Mouse (Mus musculus): Measurements from ENCODE around the gene Dnajb4. TPM values are rescaled to one million over a fixed set of nuclear protein-coding genes. Genes with fewer than 3 reads are reported as not detected.

Gene Dnajb4
- polyA plus RNA-seq, 1 experiment, result 1.4 TPM

DNA sequence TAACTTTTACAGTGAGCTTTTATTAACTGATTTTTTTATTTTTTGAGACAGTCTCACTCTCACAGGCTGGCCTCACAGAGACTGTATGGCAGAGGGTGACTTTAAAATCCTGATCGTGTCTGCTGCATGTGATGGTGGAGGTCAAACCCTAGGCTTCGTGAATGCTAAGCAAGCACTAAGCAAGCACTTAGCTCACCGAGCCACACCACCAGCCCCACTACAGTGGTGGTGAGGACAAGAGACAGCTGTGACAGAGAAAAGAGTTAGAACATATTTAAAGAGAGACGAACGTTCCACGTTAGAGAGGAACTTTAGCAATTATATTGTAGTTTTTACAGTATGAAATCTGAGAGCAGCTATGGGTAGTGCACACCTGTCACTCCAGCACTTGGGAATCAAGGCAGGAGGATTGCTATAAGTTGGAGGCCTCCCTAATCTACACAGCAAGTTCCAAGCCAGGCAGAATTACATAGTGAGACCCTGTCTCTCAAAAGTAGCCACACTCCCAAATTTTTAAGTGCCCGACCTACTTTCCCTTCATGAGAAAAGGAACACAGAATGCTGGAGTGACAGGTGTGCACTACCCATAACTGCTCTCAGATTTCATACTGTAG, 37.7 kb downstream of the Dnajb4 start:
- TF ChIP-seq POLR2A (IDR thresholded peaks at IDR 0.05; ENCODE audit: low read depth, low read length) (no peak), CTCF (IDR thresholded peaks at IDR 0.05; ENCODE audit: extremely low read depth, insufficient read length, insufficient replicate concordance, low read depth, low read length) (no peak)
- H3K4me3 ChIP-seq (ENCODE audit: low read depth, low read length), result no peak overlapping the region
- H3K36me3 ChIP-seq (ENCODE audit: control insufficient read depth, insufficient read depth, low read length), result no peaks in the 10 kb centered on the region
- no peaks in the 10 kb centered on the region for H3K27me3 ChIP-seq (ENCODE audit: control insufficient read depth, insufficient read depth, low read length)
- 0 out of 2 replicates have a peak overlapping the region, but pooled peaks have one; percentile 14 for H3K27ac ChIP-seq (ENCODE audit: insufficient read depth, low read depth, low read length)
- peaks cover 10% of the 10 kb centered on the region; the same call in 1 of the 2 replicates for H3K4me1 ChIP-seq (ENCODE audit: control insufficient read depth, insufficient read depth, insufficient read length, low read length)
- WGBS, result 78% methylated on average over 7 of the region's 7 CpGs

DNA sequence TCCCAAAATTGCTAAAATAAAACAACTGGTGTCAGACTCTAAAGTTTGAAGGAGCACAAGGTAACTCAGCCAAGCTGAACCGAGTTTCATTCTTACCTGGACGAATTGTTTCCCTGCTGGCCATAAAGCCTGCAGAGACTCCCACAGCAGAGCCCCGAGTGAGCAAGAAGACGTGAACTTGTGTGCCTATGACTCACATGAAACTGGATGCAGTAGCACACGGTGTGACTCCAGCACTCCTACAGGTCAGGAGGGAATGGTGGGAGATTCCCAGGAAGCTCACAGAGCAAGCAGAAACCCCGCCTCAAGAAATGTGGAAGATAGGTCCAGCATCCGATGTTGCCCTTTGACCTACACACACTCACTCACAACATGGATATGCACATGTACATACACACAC, 38.2 kb downstream of the Dnajb4 start:
- Histone ChIP-seq H3K36me3 (ENCODE audit: control insufficient read depth, insufficient read depth, low read length) (no peaks in the 10 kb centered on the region), H3K27ac (ENCODE audit: insufficient read depth, low read depth, low read length) (peak overlapping the region; percentile 14; the same call in 1 of the 2 replicates), H3K4me3 (ENCODE audit: low read depth, low read length) (no peak overlapping the region), H3K4me1 (ENCODE audit: control insufficient read depth, insufficient read depth, insufficient read length, low read length) (peaks cover 10% of the 10 kb centered on the region), H3K27me3 (ENCODE audit: control insufficient read depth, insufficient read depth, low read length) (no peaks in the 10 kb centered on the region)
- TF ChIP-seq POLR2A (IDR thresholded peaks at IDR 0.05; ENCODE audit: low read depth, low read length) (no peak), CTCF (IDR thresholded peaks at IDR 0.05; ENCODE audit: extremely low read depth, insufficient read length, insufficient replicate concordance, low read depth, low read length) (peak; percentile 19; the same call in 1 of the 2 replicates)
- WGBS, result 42% methylated on average over 7 of the region's 7 CpGs

DNA sequence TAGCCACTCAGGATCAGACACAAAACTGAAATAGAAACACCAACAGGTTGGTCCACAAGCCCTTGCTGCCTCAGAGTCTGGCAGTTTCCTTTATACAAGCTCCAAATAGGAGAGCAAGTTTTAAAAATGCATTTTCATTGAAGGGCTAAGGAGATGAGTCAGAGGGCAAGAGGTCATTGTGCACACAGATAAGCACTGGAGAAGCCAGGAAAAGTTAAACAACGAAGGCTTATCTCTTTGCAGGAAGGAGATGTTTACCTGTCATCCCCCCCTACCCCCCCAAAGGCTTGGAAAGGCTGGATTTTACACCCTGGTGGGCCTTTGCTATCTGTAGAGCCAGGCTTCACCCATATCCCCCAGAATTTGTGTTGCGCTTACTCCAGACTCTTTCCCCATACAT, 38.9 kb downstream of the Dnajb4 start:
- H3K27me3 ChIP-seq (ENCODE audit: control insufficient read depth, insufficient read depth, low read length), result no peaks in the 10 kb centered on the region
- H3K4me3 ChIP-seq (ENCODE audit: low read depth, low read length), result no peak overlapping the region
- H3K4me1 ChIP-seq (ENCODE audit: control insufficient read depth, insufficient read depth, insufficient read length, low read length), result peaks cover 10% of the 10 kb centered on the region
- no peak for TF ChIP-seq CTCF (IDR thresholded peaks at IDR 0.05; ENCODE audit: extremely low read depth, insufficient read length, insufficient replicate concordance, low read depth, low read length)
- TF ChIP-seq POLR2A (IDR thresholded peaks at IDR 0.05; ENCODE audit: low read depth, low read length), result no peak
- 45% methylated on average over 2 of the region's 2 CpGs for WGBS
- no peaks in the 10 kb centered on the region for H3K36me3 ChIP-seq (ENCODE audit: control insufficient read depth, insufficient read depth, low read length)
- H3K27ac ChIP-seq (ENCODE audit: insufficient read depth, low read depth, low read length), result peak overlapping the region; percentile 83

DNA sequence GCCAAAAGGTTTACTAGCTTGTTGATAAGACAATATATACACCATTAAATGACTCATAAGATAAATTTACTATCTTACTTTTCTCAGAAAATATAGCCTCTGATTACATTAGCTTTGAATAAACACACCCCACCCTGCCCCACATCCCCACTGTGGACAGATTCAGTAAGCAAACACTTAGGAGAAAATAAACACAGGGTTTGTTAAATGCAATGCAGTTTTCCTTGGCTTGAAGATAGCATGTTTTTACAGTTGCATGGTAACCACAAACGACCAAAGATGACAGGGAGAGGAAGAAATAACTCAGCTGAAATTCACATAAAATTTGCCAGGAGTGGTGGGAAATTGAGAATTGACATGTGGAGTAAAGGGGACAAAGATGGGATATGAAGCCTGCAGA, 39.7 kb downstream of the Dnajb4 start:
- peak overlapping the region; percentile 83 for H3K27ac ChIP-seq (ENCODE audit: insufficient read depth, low read depth, low read length)
- TF ChIP-seq CTCF (IDR thresholded peaks at IDR 0.05; ENCODE audit: extremely low read depth, insufficient read length, insufficient replicate concordance, low read depth, low read length) (no peak), POLR2A (IDR thresholded peaks at IDR 0.05; ENCODE audit: low read depth, low read length) (no peak)

DNA sequence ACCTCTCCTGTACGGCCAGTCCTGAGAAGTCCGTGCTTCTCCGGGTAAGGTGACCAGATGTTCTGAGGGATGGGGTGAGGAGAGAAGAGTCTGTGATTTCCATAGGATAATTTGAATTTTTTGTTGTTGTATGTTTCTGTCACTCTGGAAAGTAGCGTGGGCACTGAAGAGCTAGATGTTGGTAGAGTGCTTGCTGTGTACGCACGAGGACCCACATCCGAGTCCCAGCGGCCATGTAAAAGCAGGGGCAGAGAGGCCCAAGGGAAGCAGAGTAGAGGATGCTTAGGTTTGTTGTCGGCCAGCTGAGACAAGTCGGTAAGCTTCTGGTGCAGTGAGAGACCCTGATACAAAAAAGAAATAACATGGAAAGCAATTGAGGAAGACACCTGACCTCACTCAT, 42.1 kb downstream of the Dnajb4 start:
- no peaks in the 10 kb centered on the region for H3K27me3 ChIP-seq (ENCODE audit: control insufficient read depth, insufficient read depth, low read length)
- no peak overlapping the region for H3K27ac ChIP-seq (ENCODE audit: insufficient read depth, low read depth, low read length)
- no peaks in the 10 kb centered on the region for H3K36me3 ChIP-seq (ENCODE audit: control insufficient read depth, insufficient read depth, low read length)
- TF ChIP-seq POLR2A (IDR thresholded peaks at IDR 0.05; ENCODE audit: low read depth, low read length) (no peak), CTCF (IDR thresholded peaks at IDR 0.05; ENCODE audit: extremely low read depth, insufficient read length, insufficient replicate concordance, low read depth, low read length) (no peak)
- 98% methylated on average over 10 of the region's 10 CpGs for WGBS
- no peak overlapping the region for H3K4me3 ChIP-seq (ENCODE audit: low read depth, low read length)
- H3K4me1 ChIP-seq (ENCODE audit: control insufficient read depth, insufficient read depth, insufficient read length, low read length), result peaks cover 12% of the 10 kb centered on the region

More for the DNA sequence above, 39.7 kb downstream of the Dnajb4 start:
- no peaks in the 10 kb centered on the region for H3K36me3 ChIP-seq (ENCODE audit: control insufficient read depth, insufficient read depth, low read length)
- peaks cover 10% of the 10 kb centered on the region for H3K4me1 ChIP-seq (ENCODE audit: control insufficient read depth, insufficient read depth, insufficient read length, low read length)
- no peaks in the 10 kb centered on the region for H3K27me3 ChIP-seq (ENCODE audit: control insufficient read depth, insufficient read depth, low read length)
- no peak overlapping the region for H3K4me3 ChIP-seq (ENCODE audit: low read depth, low read length)
- WGBS, result 2% methylated on average over 1 of the region's 1 CpGs

DNA sequence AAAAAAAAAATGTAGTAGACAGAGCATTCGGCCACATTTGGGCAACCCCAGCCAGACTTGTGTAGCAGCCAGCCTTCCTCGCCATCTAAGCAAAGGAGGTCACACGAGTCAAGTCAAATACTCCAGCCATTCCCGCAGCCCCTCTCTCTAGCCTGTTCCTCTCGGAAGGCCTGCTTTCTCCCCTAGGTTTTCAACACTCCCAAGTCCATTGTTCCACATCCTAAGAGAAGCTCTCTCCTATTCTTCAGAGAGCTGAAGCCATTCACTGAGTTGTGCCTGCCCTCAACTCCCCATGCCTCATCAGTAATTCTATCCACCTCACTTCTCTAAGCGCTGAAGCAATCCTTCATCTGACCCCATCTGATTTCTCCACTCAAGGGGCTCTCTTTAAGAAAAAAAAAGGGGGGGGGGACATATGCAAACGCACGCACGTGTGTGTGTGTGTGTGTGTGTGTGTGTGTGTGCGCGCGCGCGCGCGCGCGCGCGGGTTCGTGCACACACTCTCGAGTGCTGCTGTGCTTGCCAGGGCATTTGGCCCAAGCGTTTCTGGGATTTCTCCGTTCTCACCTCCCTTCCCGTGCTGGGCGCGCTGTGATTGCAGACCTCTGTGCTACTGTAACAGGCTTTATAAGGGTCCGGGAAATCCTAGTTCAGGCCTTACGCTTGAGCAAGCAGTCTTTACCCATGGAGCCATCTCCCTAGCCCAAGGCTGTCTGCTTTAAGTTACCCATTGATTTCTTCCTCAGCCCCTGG, 43.2 kb downstream of the Dnajb4 start:
- 74% methylated on average over 29 of the region's 29 CpGs for WGBS
- Histone ChIP-seq H3K4me1 (ENCODE audit: control insufficient read depth, insufficient read depth, insufficient read length, low read length) (peaks cover 12% of the 10 kb centered on the region), H3K27me3 (ENCODE audit: control insufficient read depth, insufficient read depth, low read length) (no peaks in the 10 kb centered on the region), H3K27ac (ENCODE audit: insufficient read depth, low read depth, low read length) (no peak overlapping the region), H3K4me3 (ENCODE audit: low read depth, low read length) (no peak overlapping the region), H3K36me3 (ENCODE audit: control insufficient read depth, insufficient read depth, low read length) (peaks cover 3% of the 10 kb centered on the region; the same call in 1 of the 2 replicates)
- TF ChIP-seq CTCF (IDR thresholded peaks at IDR 0.05; ENCODE audit: extremely low read depth, insufficient read length, insufficient replicate concordance, low read depth, low read length) (no peak), POLR2A (IDR thresholded peaks at IDR 0.05; ENCODE audit: low read depth, low read length) (no peak)

DNA sequence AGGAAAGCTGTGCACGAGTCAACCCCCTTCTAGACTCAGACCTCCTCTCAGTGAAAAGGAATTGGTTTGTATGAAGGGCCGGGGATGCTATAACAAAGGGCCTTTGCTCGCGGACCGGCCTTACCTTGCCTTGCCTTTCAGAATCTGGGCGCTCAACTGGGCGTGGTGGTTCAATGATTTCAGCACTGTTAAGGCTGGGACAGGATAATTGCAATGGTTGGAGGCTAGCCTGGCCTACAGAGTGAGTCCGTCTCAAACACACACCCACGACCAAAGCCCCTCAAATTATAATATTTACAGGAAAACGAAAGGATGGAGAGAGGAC, 44.0 kb downstream of the Dnajb4 start, which contains the start of gene Gipc2:
Gipc2 (minus strand) TSS at position 132 of the 325 bp plus-strand sequence.
- Histone ChIP-seq H3K4me1 (ENCODE audit: control insufficient read depth, insufficient read depth, insufficient read length, low read length) (peaks cover 14% of the 10 kb centered on the region), H3K27ac (ENCODE audit: insufficient read depth, low read depth, low read length) (peak within 1 kb of the TSS; percentile 98), H3K27me3 (ENCODE audit: control insufficient read depth, insufficient read depth, low read length) (no peaks in the 10 kb centered on the region), H3K4me3 (ENCODE audit: low read depth, low read length) (peak within 1 kb of the TSS; percentile 82), H3K36me3 (ENCODE audit: control insufficient read depth, insufficient read depth, low read length) (peaks cover 3% of the 10 kb centered on the region; the same call in 1 of the 2 replicates)
- TF ChIP-seq CTCF (IDR thresholded peaks at IDR 0.05; ENCODE audit: extremely low read depth, insufficient read length, insufficient replicate concordance, low read depth, low read length) (no peak), POLR2A (IDR thresholded peaks at IDR 0.05; ENCODE audit: low read depth, low read length) (no peak)
- 9% methylated on average over 10 of the region's 10 CpGs for WGBS
